Mouse (Mus musculus) stomach, postnatal 0 days (tissue): ENCODE data around the gene Sema3b.

Source experiments
- CTCF ChIP-seq: IDR thresholded peaks from 2 replicates; pipeline ENCODE4 v1.5.1; 2016; ENCODE audit warnings: antibody characterized with exemption, low read depth, mild to moderate bottlenecking, moderate library complexity
- EP300 ChIP-seq: optimal IDR thresholded peaks from 2 replicates; pipeline ENCODE3; 2016; ENCODE audit warnings: antibody characterized with exemption

- no peak for TF ChIP-seq CTCF
- no peak for TF ChIP-seq EP300
These were observed 22.8 kb upstream of the Sema3b start for GRCm38 (mm10) chr9:107631861-107632260.
